Mouse (Mus musculus) midbrain, postnatal 0 days (tissue): ENCODE measurements at regions not wholly inside any gene's neighbourhood (a gene's known extent, or its start where the extent isn't known, plus 50 kb on each side); places are given as distances from the start of the nearest gene placed in this dataset.
A peak's percentile ranks its signal among the peaks of the same experiment; 100 is the strongest.

ENCODE experiments used
- ATAC-seq: fragments of 200-750 bp; cut with Nextera tagmentation; 2 replicates; pipeline ENCODE4 v1.8.0; 2017; ENCODE audit warnings: moderate number of reproducible peaks, mild to moderate bottlenecking, moderate TSS enrichment, moderate library complexity; ENCODE audit not compliant: low FRiP score
- DNase-seq: peaks from one replicate; pipeline ENCODE4 v3.0.0-alpha.2; 2015; ENCODE audit warnings: low spot score
- H3K27ac ChIP-seq: fragments of 300-500 bp; sonication (generic); 2 replicates; pipeline ENCODE4 v1.5.1; 2014; ENCODE audit warnings: low read depth, mild to moderate bottlenecking, low read length, mixed read lengths
- H3K27me3 ChIP-seq: fragments of 300-500 bp; sonication (generic); 2 replicates; pipeline ENCODE4 v1.6.1; 2014; ENCODE audit warnings: low read length, control low read depth, mixed read lengths; ENCODE audit not compliant: insufficient read depth
- H3K36me3 ChIP-seq: fragments of 300-500 bp; sonication (generic); 2 replicates; pipeline ENCODE4 v1.6.1; 2014; ENCODE audit warnings: low read length, control low read depth, mixed read lengths; ENCODE audit not compliant: insufficient read depth
- H3K4me1 ChIP-seq: fragments of 300-500 bp; sonication (generic); 2 replicates; pipeline ENCODE4 v1.6.1; 2014; ENCODE audit warnings: mild to moderate bottlenecking, control low read depth, antibody characterized with exemption, low read length, mixed read lengths; ENCODE audit not compliant: insufficient read depth
- H3K4me2 ChIP-seq: fragments of 300-500 bp; sonication (generic); 2 replicates; pipeline ENCODE4 v1.6.1; 2014; ENCODE audit warnings: low read depth, mild to moderate bottlenecking, low read length, mixed read lengths; ENCODE audit not compliant: poor library complexity, severe bottlenecking
- H3K4me3 ChIP-seq: fragments of 300-500 bp; sonication (generic); 2 replicates; pipeline ENCODE4 v1.5.1; 2014; ENCODE audit warnings: low read depth, mild to moderate bottlenecking, low read length, moderate library complexity
- H3K9ac ChIP-seq: fragments of 300-500 bp; sonication (generic); replicated peaks from 2 replicates; pipeline ENCODE4 v1.6.1; 2014; ENCODE audit warnings: mild to moderate bottlenecking, low read length, moderate library complexity, mixed read lengths; ENCODE audit not compliant: poor library complexity, severe bottlenecking
- H3K9me3 ChIP-seq: fragments of 300-500 bp; sonication (generic); 2 replicates; pipeline ENCODE4 v1.6.1; 2016; ENCODE audit warnings: low read length, control low read depth
- CTCF ChIP-seq: IDR thresholded peaks from 2 replicates; pipeline ENCODE4 v1.5.1; 2016; ENCODE audit warnings: antibody characterized with exemption, mild to moderate bottlenecking
- WGBS: fragments of 180-500 bp; shearing (Covaris S2); extraction: QIAGEN DNeasy Blood & Tissue Kit; methylation state at CpG from one replicate; pipeline ENCODE4 v1.1.7; 2014; 5-methylcytosine and 5-hydroxymethylcytosine counted together

- TF ChIP-seq CTCF = no peak
- Histone ChIP-seq H3K27me3 (no peaks in the 10 kb centered on the region), H3K4me1 (no peaks in the 10 kb centered on the region), H3K27ac (no peak overlapping the region), H3K4me2 (no peak overlapping the region), H3K9me3 (no peaks in the 10 kb centered on the region), H3K36me3 (no peaks in the 10 kb centered on the region), H3K4me3 (no peak overlapping the region), H3K9ac (no peak overlapping the region)
- ATAC-seq (no peak), DNase-seq (no peak)
Observed at GRCm38 (mm10) chr9:61842384-61842783, 72.0 kb downstream of the Rplp1 start.

GRCm38 (mm10) chr9:61841222-61841621, 73.1 kb downstream of the Rplp1 start:
- no peak overlapping the region for H3K9ac ChIP-seq
- H3K27ac ChIP-seq = no peak overlapping the region
- DNase-seq = no peak
- H3K4me3 ChIP-seq = no peak overlapping the region
- H3K36me3 ChIP-seq = no peaks in the 10 kb centered on the region
- no peak for TF ChIP-seq CTCF
- 94% methylated on average over 8 of the region's 8 CpGs for WGBS
- H3K27me3 ChIP-seq = no peaks in the 10 kb centered on the region
- H3K4me2 ChIP-seq = no peak overlapping the region
- H3K4me1 ChIP-seq = no peaks in the 10 kb centered on the region
- no peak for ATAC-seq
- no peaks in the 10 kb centered on the region for H3K9me3 ChIP-seq

- ATAC-seq = no peak
Observed at GRCm38 (mm10) chr9:61840353-61840752, 74.0 kb downstream of the Rplp1 start.

GRCm38 (mm10) chr9:61833226-61833625, 81.1 kb downstream of the Rplp1 start:
- Histone ChIP-seq H3K9me3 (no peaks in the 10 kb centered on the region), H3K4me3 (no peak overlapping the region), H3K36me3 (no peaks in the 10 kb centered on the region), H3K27ac (no peak overlapping the region), H3K4me2 (no peak overlapping the region), H3K27me3 (no peaks in the 10 kb centered on the region), H3K9ac (no peak overlapping the region), H3K4me1 (no peaks in the 10 kb centered on the region)
- WGBS = 81% methylated on average over 9 of the region's 9 CpGs
- 0 out of 2 replicates have a peak, but pooled peaks have one; percentile 2 for TF ChIP-seq CTCF
- ATAC-seq = no peak
- DNase-seq = no peak

More at GRCm38 (mm10) chr9:61840353-61840752, 74.0 kb downstream of the Rplp1 start:
- 71% methylated on average over 7 of the region's 7 CpGs for WGBS
- no peaks in the 10 kb centered on the region for H3K27me3 ChIP-seq
- no peak for DNase-seq
- no peak overlapping the region for H3K9ac ChIP-seq
- H3K4me1 ChIP-seq = no peaks in the 10 kb centered on the region
- no peaks in the 10 kb centered on the region for H3K36me3 ChIP-seq
- H3K9me3 ChIP-seq = no peaks in the 10 kb centered on the region
- no peak overlapping the region for H3K4me2 ChIP-seq
- H3K4me3 ChIP-seq = no peak overlapping the region
- no peak overlapping the region for H3K27ac ChIP-seq
- TF ChIP-seq CTCF = no peak

- no peak overlapping the region for H3K4me3 ChIP-seq
- H3K27me3 ChIP-seq = no peaks in the 10 kb centered on the region
- ATAC-seq (peak; percentile 73; the same call in 1 of the 2 replicates), DNase-seq (peak; percentile 86)
- no peaks in the 10 kb centered on the region for H3K4me1 ChIP-seq
- WGBS = 54% methylated on average over 7 of the region's 7 CpGs
- H3K9me3 ChIP-seq = no peaks in the 10 kb centered on the region
- H3K9ac ChIP-seq = no peak overlapping the region
- TF ChIP-seq CTCF = peak; percentile 92
- H3K4me2 ChIP-seq = no peak overlapping the region
- H3K27ac ChIP-seq = no peak overlapping the region
- H3K36me3 ChIP-seq = no peaks in the 10 kb centered on the region
Observed at GRCm38 (mm10) chr9:61830236-61830635, 84.1 kb downstream of the Rplp1 start.

GRCm38 (mm10) chr9:61829736-61830135, 84.6 kb downstream of the Rplp1 start:
- H3K4me2 ChIP-seq = no peak overlapping the region
- H3K27me3 ChIP-seq = no peaks in the 10 kb centered on the region
- H3K36me3 ChIP-seq = no peaks in the 10 kb centered on the region
- no peak overlapping the region for H3K9ac ChIP-seq
- no peaks in the 10 kb centered on the region for H3K9me3 ChIP-seq
- H3K4me3 ChIP-seq = no peak overlapping the region
- H3K27ac ChIP-seq = no peak overlapping the region
- 79% methylated on average over 8 of the region's 8 CpGs for WGBS
- ATAC-seq (no peak), DNase-seq (no peak)
- no peak for TF ChIP-seq CTCF
- H3K4me1 ChIP-seq = no peaks in the 10 kb centered on the region
